Mouse (Mus musculus) brown adipose tissue, adult 24 weeks (tissue): ENCODE measurements at regions not wholly inside any gene's neighbourhood (a gene's known extent, or its start where the extent isn't known, plus 50 kb on each side); places are given as distances from the start of the nearest gene placed in this dataset.

Experiments
- H3K27ac ChIP-seq: fragments of 200-500 bp; replicated peaks from 2 replicates; pipeline ENCODE4 v1.5.1; 2012; ENCODE audit warnings: low read depth, mild to moderate bottlenecking, low read length
- H3K4me1 ChIP-seq: fragments of 200-500 bp; 2 replicates; pipeline ENCODE4 v1.6.1; 2012; ENCODE audit warnings: low read length, mixed read lengths; ENCODE audit not compliant: control insufficient read depth, insufficient read depth, insufficient read length
- H3K4me3 ChIP-seq: fragments of 200-500 bp; 2 replicates; pipeline ENCODE4 v1.5.1; 2012; ENCODE audit warnings: low read depth, mild to moderate bottlenecking, low read length, moderate library complexity; ENCODE audit not compliant: insufficient read depth

GRCm38 (mm10) chr1:72935084-72935483, 60.4 kb upstream of the Igfbp5 start:
- Histone ChIP-seq H3K4me3 (no peak overlapping the region), H3K4me1 (no peaks in the 10 kb centered on the region), H3K27ac (no peak overlapping the region)

- H3K27ac ChIP-seq: no peak overlapping the region
- H3K4me3 ChIP-seq: no peak overlapping the region
- no peaks in the 10 kb centered on the region for H3K4me1 ChIP-seq
Measured at GRCm38 (mm10) chr1:72929774-72930173, 55.1 kb upstream of the Igfbp5 start.
